Mouse (Mus musculus) embryo, embryonic 11.5 days (tissue): ENCODE measurements at regions not wholly inside any gene's neighbourhood (a gene's known extent, or its start where the extent isn't known, plus 50 kb on each side); places are given as distances from the start of the nearest gene placed in this dataset.

Experiments
- DNase-seq: peaks from one replicate; pipeline ENCODE4 v3.0.0-alpha.2; 2012; ENCODE audit warnings: low read depth, low spot score

- no peak for DNase-seq
Measured at GRCm38 (mm10) chr1:65981665-65982064, 55.3 kb downstream of the Crygf start.

- no peak for DNase-seq
Measured at GRCm38 (mm10) chr1:66000398-66000797, 74.1 kb downstream of the Crygf start.

- DNase-seq, result peak; percentile 65
Measured at GRCm38 (mm10) chr1:66003897-66004660, 77.8 kb downstream of the Crygf start.
